Mouse (Mus musculus) testis, postnatal 10 days (tissue): ENCODE measurements around the gene Nudt6.
A peak's percentile ranks its signal among the peaks of the same experiment; 100 is the strongest.

Source experiments
- DNase-seq: peaks from one replicate; pipeline ENCODE4 v3.0.0; 2021; ENCODE audit warnings: low spot score

Nudt6 gene

DNA sequence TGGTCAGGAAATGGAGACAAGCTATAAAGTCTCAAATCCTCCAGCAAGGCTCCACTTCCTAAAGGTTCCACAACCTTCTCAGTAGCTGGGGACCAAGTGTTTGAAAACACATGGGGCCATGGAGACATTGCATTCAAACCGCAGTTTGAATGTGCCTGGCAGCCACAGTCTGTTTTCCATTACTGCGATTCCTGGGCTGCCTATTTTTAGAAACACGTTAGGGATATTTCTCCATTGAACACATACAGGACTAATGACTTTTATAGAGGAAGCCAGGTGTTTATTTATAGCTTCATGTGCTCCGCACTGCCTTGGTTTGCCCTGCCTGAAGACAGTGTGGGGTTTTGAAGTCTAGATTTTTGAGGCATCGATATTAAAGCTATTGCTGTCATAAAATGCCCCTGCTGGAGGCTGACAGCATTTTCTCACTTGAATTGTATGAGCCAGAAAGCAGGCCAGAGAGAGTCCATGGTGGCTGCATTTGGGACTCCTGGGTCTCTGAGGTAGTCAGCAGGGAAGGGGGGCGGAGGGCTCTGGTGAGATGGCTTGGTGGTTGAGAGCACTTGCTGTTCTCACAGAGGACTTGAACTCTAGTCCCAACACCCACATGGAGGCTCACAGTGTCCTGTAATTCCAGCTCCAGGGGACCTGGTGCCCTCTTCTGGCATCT is 36.8 kb downstream of the Nudt6 start:
- DNase-seq = no peak

DNA sequence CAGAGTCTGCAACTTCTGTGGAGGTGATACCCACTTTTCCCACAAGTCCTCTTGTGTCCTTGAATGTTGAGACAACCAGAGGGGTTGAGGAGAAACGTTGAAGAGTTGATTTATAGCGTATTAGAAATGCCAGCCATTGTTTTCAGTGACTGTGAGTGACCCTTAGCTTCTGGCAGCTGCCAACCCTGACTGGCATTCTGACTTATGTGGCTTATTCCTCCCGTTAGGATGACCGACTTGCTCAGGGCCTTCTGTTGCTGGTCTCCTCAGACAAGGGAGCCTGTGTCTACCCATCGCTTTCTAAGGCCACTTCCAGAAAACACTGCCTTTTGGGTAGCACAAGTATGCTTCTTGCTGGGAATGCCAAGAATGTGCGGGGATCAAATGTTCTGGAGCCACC is 38.6 kb downstream of the Nudt6 start:
- DNase-seq = no peak

- DNase-seq = no peak
These were observed 39.8 kb downstream of the Nudt6 start for GRCm38 (mm10) chr3:37379930-37380881.

- peak; percentile 63 for DNase-seq
These were observed 40.8 kb downstream of the Nudt6 start for GRCm38 (mm10) chr3:37379201-37379600.

- DNase-seq = peak; percentile 57
These were observed 41.6 kb downstream of the Nudt6 start for GRCm38 (mm10) chr3:37378412-37378811.

GRCm38 (mm10) chr3:37377926-37378325 is 42.1 kb downstream of the Nudt6 start:
- DNase-seq = no peak

DNA sequence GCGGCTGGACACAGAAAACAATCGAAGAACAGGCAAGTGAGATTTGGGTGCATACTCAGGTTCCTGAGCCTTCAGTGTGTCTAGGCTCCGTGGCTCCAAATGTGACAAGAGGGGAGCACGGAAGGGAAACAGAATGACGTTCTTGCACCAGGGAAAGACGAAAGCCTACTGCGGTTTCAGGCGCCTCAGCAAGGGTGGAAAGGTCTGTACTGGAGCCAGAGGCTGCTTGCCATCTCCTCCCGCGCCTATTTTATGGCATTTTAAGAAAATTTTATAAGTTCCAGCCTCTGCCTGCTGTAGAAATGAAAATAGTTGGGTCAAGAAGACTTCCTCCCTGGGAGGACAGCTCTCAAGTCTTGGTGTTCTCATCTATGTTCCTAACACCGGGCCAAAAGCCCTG is 46.3 kb downstream of the Nudt6 start:
- DNase-seq = no peak

DNA sequence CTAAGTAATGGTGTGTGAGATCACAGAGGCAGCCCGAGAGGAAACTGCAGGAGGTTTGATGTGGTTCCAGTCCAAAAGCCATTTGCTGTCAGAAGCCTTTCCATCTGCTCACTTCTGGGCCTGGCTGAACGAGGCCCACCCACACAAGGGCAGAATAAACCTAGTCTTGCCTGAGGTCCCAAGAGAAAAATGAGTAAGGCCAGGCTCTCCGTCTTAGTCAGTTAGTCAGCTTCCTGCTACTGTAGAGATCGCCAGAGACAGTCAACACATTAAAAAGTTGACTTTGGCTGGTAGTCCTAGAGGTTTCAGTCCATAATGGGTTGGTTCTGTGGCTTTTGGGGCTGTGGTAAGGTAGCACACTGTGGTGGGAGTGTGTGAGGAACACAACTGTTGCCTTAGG is 49.6 kb downstream of the Nudt6 start:
- DNase-seq = no peak

GRCm38 (mm10) chr3:37366381-37367053 is 53.5 kb downstream of the Nudt6 start:
- no peak for DNase-seq

DNA sequence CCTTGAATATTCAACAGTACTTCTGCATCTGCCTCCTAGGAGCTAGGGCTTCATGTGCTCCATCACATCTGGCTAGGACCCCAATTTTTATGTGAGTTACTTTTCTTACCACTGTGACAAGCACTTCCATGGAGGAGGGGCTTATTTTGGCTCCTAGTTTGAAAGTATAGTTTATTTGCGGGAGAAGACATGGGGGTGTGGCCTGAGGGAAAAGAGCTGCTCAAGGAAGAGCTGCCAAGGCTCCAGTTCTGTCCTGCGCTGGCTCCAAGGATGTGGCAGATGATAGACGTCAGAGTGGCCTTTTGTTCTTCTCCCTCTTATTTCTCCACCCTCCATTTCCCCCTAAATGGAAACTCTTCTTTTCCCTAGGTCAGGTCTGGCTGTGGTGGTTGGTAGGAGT is 54.0 kb downstream of the Nudt6 start:
- no peak for DNase-seq

- DNase-seq = no peak
These were observed 54.9 kb downstream of the Nudt6 start for GRCm38 (mm10) chr3:37365144-37365543.

DNA sequence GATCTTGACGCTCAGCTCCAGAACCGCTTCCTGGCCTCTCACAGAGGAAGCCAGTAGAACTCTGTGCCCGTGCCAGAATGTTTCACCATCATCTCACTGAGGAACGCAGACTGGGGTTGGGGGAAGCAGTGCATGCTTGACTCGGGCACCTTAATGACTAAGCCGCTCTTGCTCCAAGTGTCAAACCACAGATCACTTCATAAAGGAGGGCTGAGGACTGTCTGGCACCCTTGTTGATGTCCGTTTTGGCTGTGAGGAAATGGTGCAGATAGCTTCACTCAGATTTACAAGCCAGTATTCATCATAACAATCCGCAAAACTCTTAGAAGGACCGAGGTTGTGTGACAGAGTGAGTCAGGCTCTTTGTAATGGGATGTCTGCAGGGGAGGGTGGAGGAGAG is 59.3 kb downstream of the Nudt6 start:
- no peak for DNase-seq
